Mouse (Mus musculus) kidney, postnatal 25 days (tissue): ENCODE measurements around the gene Fpgs.

Experiments used
- DNase-seq, 2 experiments: peaks; one replicate each; pipeline ENCODE4 v3.0.0; 2021; ENCODE audit warnings: mixed read lengths in 2 of 2

The Fpgs gene

GRCm38 (mm10) chr2:32693823-32694411 lies 10.0 kb downstream of the Fpgs start:
- peak; percentile 96 to 97 for DNase-seq

GRCm38 (mm10) chr2:32693282-32693681 lies 10.7 kb downstream of the Fpgs start:
- DNase-seq, result peak; percentile 61 to 86

GRCm38 (mm10) chr2:32692496-32692895 lies 11.4 kb downstream of the Fpgs start:
- peak in 1 of 2 experiments; percentile 54 for DNase-seq

- no peak for DNase-seq
Measured at GRCm38 (mm10) chr2:32691041-32691440, 12.9 kb downstream of the Fpgs start.

GRCm38 (mm10) chr2:32689420-32689819 lies 14.5 kb downstream of the Fpgs start:
- DNase-seq, result peak; percentile 92 to 96

GRCm38 (mm10) chr2:32687562-32687961 lies 16.4 kb downstream of the Fpgs start:
- DNase-seq, result no peak

- peak in 1 of 2 experiments; percentile 49 for DNase-seq
Measured at GRCm38 (mm10) chr2:32686640-32687039, 17.3 kb downstream of the Fpgs start.

GRCm38 (mm10) chr2:32685807-32686206 lies 18.1 kb downstream of the Fpgs start:
- DNase-seq, result no peak

GRCm38 (mm10) chr2:32684681-32685428 lies 19.1 kb downstream of the Fpgs start:
- no peak for DNase-seq

- no peak for DNase-seq
Measured at GRCm38 (mm10) chr2:32683701-32684100, 20.2 kb downstream of the Fpgs start.

GRCm38 (mm10) chr2:32682721-32683417 lies 21.1 kb downstream of the Fpgs start:
- DNase-seq, result no peak

- no peak for DNase-seq
Measured at GRCm38 (mm10) chr2:32681754-32682153, 22.2 kb downstream of the Fpgs start.

GRCm38 (mm10) chr2:32680961-32681650 lies 22.8 kb downstream of the Fpgs start:
- DNase-seq, result no peak

GRCm38 (mm10) chr2:32680051-32680451 lies 23.9 kb downstream of the Fpgs start:
- DNase-seq, result peak in 1 of 2 experiments; percentile 71

- DNase-seq, result peak in 1 of 2 experiments; percentile 56
Measured at GRCm38 (mm10) chr2:32677683-32678082, 26.3 kb downstream of the Fpgs start.

- DNase-seq, result no peak
Measured at GRCm38 (mm10) chr2:32676821-32677220, 27.1 kb downstream of the Fpgs start.

- peak; percentile 59 to 71 for DNase-seq
Measured at GRCm38 (mm10) chr2:32673176-32673917, 30.6 kb downstream of the Fpgs start.

GRCm38 (mm10) chr2:32671907-32672595 lies 31.9 kb downstream of the Fpgs start:
- no peak for DNase-seq

- DNase-seq, result peak in 1 of 2 experiments; percentile 70
Measured at GRCm38 (mm10) chr2:32671147-32671546, 32.8 kb downstream of the Fpgs start.

GRCm38 (mm10) chr2:32669876-32670275 lies 34.1 kb downstream of the Fpgs start:
- no peak for DNase-seq

- DNase-seq, result no peak
Measured at GRCm38 (mm10) chr2:32668176-32668575, 35.8 kb downstream of the Fpgs start.

GRCm38 (mm10) chr2:32667775-32668174 lies 36.2 kb downstream of the Fpgs start:
- peak; percentile 43 to 59 for DNase-seq
